Mouse (Mus musculus): ENCODE data around the gene Znrd1as.

Gene Znrd1as

DNA sequence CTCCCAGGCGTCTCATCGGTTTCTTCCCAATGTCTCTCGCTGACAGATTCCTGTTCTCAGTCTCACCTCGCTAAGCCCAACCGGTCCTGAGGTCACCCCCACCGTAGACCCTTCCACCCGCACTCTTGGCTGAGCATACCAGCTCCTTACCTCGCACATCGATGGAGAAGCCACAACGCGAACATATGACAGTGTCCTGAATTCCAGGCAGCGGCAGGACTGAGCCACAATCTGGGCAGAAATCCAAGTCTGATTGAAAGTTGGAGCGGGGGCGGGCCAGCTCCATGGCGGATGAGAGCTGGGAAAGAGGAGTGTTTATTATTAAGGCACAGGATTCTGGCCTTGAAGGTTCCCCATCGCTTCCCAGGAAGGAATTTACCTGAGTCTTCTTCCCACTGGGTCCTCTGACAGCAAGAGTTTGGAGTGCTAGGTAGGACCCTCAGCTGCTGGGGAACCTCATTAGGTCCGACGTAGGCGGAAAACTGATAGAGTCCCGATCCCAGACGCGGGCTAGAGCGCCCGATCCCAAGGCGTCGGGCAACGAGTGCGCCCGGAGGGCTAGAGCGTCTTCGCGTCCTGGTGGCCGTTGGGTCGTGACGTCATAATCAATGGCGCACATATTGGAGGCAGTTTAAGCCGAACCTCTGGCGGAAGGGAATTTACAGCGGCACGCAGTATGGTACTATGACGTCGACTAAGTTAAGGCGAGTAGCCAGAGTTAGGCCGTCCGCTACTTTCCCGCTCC, at the start of gene Znrd1as, which contains the start of gene Znrd1:
Gene Znrd1as, plus strand, starts transcription at position 594 of the 745 bp plus-strand sequence.
Gene Znrd1, minus strand, starts transcription at position 561 of the 745 bp plus-strand sequence.
- DNase-seq (ENCODE audit: extremely low read depth, insufficient read length, low spot score) = peak; percentile 95

DNA sequence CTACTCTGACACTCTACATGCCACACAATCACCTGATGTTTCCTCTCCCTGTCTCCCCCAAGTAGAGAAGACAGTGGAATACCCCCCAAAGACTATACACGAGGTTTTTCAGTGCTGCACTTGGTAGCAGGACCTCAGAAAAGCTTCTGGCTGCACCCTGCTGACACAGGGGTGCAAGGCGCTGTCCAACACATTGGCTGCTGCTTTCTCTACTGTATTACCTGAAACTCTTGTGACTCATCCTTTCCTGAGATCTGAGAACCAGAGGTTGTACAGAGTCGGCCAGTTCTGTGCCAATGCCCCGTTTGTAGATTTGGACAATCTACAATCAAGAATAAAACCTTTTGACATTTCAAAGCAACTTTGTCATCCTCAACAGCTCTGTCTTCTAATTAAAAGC, 48.6 kb upstream of the Znrd1as start:
- DNase-seq (ENCODE audit: extremely low read depth, insufficient read length, low spot score) = no peak

DNA sequence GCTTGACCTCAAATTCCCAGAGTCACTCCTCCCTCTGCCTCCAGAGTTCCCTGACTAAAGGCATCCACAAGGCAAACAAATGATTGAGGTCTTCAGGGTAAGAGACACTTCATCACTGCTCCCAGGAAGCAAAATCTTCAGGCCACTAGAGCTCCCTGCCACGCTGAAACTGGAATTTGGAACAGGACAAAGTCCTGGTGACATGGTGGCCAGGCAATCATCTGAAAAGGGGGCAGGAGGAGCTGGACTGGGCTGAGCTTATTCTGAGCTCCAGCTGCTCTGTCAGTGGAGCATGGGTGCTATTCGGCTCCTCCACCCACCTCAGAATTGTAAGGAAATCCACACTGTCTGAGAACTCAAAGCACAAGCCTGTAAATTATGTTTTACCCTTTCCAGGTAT, 46.4 kb upstream of the Znrd1as start:
- no peak for DNase-seq (ENCODE audit: extremely low read depth, insufficient read length, low spot score)

DNA sequence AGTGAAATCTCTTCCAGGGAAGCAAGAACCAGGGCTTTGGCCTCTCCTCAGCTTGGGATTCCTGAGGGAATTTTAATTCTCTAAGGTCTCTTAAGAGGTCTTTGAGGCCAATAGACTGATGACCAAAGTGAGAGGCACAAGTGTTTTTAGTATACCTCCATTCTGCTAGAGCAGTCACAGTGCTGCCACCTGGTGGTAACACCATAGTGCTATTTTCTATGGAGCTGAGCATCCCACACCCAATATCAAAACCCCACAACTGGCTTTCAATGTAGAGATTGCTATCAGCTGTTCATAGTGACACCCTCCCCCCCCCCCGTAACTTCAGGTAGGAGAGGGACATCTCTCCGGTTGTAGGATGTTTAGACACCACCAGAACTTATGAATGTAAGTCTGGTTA, 44.3 kb upstream of the Znrd1as start:
- DNase-seq (ENCODE audit: extremely low read depth, insufficient read length, low spot score) = no peak

DNA sequence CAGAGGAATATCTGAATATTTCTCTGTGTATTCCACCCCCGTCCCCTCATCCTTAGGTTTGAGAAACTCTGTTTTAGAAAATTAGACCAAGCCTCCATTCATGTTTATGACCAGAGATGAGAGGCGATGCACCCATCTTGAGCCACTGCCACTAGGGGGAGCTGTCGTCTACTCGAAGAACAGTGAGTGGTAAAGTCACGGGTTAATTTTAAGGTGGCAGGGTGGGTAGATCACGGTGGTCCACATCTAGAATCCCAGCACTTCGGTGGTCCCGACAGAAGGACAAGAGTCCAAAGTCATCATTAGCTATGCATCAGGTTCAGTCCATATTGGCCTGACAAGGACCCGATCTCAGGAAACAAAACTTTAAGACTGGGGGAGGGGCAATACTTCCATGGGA, 43.3 kb upstream of the Znrd1as start:
- peak; percentile 28 for DNase-seq (ENCODE audit: extremely low read depth, insufficient read length, low spot score)

DNA sequence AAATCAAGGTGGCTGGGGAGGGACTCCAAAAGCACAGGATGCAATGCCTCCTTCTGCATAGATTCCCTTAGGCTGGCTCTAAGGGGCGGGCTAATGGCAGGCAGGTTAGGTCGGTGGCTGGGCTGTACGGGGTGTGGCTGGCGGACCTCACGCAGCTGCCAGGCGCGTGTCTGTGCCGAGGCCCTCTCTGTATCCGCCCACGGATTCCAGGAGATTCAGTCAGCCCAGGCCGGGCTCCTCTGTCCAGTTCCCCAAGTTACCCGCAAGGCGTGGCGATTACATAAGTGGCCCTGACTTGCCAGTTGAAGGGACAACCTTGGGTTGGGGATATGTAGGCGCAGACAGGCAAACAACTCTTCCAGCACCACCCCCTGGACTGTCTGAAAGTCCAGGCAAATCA, 38.2 kb upstream of the Znrd1as start:
- DNase-seq (ENCODE audit: extremely low read depth, insufficient read length, low spot score) = peak; percentile 84

DNA sequence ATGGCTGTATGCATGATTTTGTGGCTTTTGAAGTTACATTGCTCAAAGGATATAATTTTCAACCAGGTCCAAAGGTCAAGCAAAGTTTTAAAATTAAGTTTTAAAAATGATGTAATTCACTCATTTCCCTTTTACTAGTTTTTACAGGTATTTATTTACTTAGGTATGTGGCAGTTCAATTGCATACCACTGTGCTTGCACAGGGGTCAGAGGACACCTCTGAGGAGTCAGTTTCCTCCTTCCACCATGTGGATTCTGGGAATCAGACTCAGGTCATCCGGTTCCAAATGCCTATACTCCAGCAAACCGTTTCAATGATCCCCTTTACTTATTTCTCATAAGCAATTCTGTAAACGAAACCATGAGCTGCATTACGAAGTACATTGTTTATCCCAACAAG, 35.7 kb upstream of the Znrd1as start:
- no peak for DNase-seq (ENCODE audit: extremely low read depth, insufficient read length, low spot score)

DNA sequence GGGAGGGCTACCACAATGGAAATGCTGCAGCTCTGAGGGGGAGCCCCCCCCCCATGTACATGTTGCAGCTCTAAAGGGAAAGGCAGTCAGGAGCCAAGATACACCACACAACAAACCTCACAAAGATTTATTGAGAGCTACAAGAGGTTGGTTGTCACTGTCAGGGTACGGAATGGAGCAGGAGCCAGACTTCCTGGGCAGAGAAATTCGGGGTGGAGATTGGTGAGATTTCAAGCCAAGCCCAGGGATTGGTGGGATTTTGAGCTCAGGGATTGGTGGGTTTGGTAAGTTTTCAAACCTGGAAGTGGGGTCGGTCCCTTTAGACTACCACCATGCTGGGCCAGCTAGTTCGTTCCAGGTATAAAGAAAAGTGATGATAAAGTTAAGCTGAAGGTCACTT, 34.9 kb upstream of the Znrd1as start:
- no peak for DNase-seq (ENCODE audit: extremely low read depth, insufficient read length, low spot score)

DNA sequence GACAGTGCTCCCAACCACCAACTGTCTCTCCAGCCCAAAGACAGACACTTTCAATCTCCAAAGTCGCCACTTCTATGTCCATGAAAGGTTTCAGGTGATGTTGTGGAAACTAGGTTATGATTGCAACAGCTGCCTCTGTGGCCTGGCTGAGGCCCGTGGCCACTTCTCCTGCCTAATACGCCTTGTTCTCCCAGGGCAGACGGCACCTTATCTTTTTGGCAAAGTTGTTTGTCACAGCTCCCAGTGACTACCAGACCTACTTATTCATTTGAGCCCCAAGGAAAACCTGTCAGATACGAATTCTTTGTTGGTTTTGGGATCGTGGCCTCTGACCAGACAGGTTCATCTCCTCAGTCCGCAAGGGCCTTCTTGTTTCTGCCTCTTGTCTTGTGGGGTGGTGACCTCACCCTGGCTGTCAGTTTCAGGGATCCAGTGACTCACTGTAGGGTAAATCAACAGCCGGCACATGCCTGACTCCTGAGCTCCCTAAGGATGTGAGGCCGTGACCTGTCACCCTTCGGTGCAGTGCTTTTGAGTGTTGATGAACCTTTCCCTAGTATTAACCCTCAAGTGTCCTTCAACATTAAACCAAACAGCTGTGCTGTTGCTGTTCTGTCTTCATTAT, 30.8 kb upstream of the Znrd1as start:
- peak; percentile 47 for DNase-seq (ENCODE audit: extremely low read depth, insufficient read length, low spot score)

DNA sequence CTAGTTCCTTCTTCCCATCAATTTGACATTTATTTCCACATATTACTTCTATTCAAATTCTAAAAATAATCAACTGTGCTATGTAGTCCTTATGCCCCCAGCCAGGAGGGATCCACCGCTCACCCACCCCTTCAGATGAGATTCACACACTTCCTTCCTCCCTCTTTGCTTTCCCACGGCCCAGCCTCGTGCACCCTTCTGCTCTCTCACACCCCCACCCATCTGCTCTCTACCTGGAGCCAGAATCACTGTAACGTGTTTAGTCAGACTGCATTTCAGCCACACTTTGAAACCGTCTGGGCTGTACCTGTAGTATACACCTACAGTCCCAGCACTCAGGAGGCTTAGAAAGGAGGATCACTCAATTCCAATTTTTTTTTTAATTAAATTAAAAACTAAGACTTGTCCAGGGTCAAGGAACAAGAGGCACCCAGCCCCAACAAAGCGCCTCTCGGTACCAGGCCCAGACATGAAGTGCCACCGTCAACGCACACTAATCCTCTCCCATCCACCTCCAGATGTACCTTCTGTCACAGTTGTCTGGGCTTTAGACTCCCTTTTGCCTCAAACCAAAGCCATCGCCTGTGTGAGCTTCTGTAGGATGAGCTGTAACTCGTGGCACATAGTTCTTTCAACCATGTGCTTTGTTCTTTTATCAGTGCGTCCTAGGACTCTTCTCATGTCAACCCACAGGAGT, 29.0 kb upstream of the Znrd1as start:
- DNase-seq (ENCODE audit: extremely low read depth, insufficient read length, low spot score) = no peak

DNA sequence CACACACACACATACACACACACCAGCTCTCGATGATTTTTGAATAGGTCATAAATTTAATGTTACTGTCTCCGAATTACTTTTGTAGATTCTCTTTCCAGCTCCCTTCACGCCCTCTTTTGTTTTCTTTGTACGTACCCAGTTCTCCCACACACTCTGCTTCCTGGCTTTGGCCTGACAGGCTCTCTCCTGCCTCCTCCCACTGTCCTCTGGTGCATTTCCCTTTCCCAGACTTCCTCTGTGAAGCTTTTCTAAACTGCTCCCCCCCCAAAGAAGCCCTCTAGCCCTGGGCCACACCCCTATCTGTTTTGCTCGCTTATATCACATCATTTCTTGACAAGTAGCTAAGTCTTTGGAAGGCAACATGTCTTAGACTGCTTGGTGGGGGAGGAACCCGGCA, 28.2 kb upstream of the Znrd1as start:
- DNase-seq (ENCODE audit: extremely low read depth, insufficient read length, low spot score) = no peak

DNA sequence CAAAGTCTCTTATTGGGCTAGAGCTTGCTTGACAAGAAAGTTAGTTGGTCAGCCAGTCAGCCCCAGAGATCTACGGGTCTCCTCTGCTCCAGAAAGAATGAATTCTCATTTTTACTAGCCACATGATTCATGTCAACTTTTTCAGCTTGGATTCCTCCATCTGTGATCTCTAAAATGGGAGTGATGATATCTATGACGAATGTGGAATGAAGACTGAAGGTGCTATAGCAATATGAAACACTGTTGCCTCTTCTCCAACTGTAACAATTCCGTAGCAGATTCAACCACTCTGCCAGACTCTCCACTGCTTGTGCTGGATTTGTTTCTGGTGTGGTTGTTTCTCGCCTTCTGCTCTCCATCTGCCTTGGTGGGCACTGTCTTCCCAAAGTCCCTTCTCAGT, 27.3 kb upstream of the Znrd1as start:
- DNase-seq (ENCODE audit: extremely low read depth, insufficient read length, low spot score) = no peak

DNA sequence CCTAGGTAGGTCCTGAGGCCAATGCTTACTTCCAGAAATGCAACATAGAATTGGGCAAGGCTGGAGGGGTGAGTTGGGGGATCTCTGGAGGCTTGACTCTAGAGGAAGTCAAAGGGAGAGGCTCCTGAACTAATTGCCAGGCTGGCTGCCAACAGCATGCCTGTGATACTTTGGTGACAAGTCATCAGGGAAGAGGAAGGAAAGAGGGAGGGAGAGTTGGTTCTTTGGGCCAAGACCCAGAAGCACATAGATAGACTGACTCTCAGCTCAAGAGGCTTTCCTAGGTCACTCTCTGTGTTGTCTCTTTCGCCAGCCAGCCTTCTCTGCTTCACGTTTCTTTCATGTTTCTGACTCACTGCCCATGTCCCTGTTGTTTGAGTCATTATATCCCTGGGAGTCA, 26.6 kb upstream of the Znrd1as start:
- peak; percentile 85 for DNase-seq (ENCODE audit: extremely low read depth, insufficient read length, low spot score)

DNA sequence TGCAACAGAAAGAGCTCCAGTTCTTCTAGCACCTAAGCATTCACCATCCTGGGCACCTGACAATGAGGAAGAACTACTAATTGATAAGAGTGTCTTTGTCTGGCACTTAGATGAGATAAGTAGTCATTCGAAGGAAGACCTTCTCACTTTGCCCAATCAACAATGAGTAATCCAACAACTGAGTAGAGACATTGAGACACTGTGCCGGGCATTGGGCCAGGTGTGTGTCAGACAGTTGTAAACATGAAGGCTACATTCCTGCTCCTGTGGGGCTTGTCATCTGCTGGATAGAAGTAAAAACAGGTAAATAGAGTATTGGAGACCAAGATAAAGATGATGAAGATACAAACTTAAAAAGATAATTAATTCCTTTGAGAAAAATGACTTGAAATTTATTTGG, 20.3 kb upstream of the Znrd1as start:
- DNase-seq (ENCODE audit: extremely low read depth, insufficient read length, low spot score) = no peak

DNA sequence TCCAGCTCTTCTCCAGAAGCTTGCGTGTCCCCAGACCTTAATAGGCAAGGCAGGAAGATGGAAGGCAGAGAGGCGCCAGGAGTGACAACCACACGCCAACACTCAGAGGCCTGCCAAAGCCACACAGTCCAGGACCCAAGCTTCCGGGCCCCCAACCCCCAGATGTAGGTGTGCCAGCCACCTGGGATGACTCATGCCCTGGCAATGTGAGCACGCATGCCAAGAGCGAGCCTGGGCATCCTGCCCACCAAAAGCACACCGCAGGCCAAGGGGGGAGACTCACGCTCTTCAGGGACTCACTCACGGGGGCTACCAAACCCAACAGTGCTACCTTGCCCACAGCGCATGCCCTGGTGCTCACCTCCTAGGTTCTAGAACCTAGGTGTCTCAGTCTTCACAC, 16.0 kb upstream of the Znrd1as start:
- DNase-seq (ENCODE audit: extremely low read depth, insufficient read length, low spot score) = peak; percentile 93

DNA sequence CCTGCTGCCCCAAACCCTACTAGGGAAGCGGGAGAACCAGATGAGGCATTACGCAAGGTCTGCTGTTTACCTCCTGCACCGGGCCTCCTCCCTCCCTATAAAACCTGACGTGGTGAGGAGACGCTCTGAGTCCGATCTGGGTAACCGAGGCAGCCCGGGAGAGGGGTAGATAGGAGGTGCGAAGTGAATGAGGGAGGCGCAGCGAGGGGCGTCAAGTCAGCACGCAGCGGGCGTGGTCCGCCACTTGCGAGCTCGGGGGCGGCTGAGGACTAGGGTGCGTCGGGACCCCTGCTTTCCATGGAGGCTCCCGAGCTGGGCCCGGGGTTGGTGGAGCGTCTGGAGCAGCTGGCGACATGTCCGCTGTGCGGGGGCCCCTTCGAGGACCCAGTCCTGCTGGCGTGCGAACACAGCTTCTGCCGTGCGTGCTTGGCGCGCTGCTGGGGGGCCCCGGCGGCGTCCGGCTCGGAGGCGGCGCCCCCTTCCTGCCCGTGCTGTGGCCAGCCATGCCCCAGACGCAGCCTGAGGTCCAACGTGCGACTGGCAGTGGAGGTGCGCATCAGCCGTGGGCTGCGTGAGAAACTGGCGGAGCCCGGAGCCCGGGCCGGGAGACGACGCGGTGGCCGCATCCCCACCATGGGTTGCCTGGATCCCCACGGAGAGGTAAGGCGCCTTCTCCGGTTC, 15.5 kb upstream of the Znrd1as start, which contains the start of gene Rnf39:
Gene Rnf39, plus strand, starts transcription at position 128 of the 681 bp plus-strand sequence.
- DNase-seq (ENCODE audit: extremely low read depth, insufficient read length, low spot score) = peak; percentile 87

DNA sequence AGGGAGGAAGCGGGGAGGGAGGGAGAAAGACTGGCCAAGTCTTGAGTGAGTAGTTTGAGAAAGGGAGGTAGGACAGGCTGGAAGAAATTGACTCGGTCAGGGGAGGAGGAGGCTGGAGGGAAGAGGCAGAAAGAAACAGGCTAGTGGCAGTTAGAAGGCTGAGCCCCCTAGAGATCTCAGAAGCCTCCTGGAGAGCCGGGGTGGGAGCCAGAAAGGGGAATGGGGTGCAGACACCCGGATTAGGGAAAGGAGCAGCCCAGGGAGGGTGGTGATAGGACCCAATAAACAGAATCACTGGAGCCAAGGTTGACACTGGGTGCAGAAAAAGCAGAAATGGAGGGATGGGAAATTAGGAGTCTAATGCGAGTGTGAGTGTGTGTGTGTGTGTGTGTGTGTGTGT, 14.7 kb upstream of the Znrd1as start:
- DNase-seq (ENCODE audit: extremely low read depth, insufficient read length, low spot score) = no peak

DNA sequence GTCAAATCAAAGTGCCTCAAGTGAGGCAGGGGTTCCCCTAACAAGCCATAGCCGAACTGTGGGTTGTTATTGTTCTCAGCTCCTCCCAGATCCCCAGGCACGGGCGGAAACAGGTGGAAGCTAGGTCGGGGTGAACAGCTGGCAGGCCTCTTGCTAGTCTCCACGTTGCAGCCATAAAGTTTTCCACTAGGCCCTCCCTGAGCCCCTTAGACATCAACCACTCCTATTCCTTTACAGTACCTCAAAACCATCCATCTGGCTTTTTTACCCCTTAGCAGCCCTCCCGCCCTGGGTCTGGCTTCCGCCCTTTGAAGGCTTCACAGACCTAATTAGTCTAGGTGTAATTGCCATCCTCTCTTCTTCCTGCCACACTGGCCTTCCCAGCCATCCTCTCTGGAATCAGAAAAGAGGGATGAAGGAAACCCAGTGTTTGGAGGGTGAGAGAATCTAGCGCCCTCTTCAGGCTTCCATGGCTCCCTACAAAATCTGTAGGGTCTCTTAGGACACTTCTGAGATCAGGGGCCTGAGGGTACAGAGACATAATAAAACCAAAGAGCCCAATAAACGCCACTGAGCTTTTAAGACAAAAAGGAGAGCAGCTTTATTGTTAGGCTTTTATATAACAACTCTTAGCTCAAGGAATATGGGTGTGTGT, 14.1 kb upstream of the Znrd1as start:
- DNase-seq (ENCODE audit: extremely low read depth, insufficient read length, low spot score) = peak; percentile 47

DNA sequence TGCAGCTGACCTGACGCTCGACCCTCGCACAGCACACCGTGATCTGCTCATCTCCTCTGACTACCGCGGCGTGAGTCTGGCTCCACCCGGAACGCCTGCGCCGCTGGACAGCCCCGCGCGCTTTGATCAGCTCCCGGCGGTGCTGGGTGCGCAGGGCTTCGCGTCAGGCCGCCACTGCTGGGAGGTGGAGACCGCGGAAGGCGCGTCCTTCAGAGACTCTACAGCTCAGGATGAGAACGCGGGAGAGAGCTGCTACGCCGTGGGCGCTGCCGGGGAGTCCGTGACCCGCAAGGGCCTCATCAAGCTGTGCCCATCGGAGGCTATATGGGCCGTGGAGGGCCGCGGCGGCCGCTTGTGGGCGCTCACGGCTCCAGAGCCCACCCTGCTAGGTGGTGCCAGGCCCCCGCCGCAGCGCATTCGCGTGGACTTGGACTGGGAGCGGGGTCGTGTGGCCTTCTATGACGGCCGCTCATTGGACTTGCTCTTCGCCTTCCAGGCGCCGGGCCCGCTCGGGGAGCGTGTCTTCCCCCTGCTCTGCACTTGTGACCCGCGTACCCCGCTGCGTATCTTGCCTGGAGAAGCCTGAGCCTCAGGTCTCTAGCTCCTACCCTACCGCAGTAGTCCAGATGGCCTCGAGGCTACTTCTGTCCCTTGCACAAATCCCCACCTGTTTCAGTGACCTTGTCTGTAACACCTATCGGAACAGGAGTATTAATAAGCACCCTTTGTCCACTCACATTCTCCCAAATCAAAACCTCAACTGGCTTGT, 11.2 kb upstream of the Znrd1as start:
- DNase-seq (ENCODE audit: extremely low read depth, insufficient read length, low spot score) = peak; percentile 35

DNA sequence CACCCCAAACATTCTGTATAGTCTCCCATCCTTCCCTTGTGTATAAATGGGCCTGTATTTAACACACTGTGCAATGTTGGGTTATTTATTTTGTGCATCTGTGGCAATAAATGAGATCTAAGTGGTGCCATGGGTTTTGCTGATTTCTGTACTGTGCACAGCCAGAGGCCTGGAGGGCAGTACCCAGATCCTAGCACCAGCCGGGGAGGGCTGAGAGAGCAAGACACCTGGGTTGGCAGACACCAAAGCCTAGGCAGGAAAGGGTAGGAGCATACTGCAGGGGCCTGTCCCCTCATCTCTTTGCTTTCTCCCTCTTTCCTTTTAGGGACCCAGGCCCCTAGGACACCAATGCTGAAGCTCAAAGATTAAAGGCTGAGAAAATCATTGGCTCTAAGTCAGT, 10.1 kb upstream of the Znrd1as start:
- no peak for DNase-seq (ENCODE audit: extremely low read depth, insufficient read length, low spot score)

All from 3134 (cell line).